Mouse (Mus musculus): ENCODE data around the gene Dcst2. TPM values are rescaled to one million over a fixed set of nuclear protein-coding genes. Genes with fewer than 3 reads are reported as not detected.

Dcst2 gene
- total RNA-seq, 1 experiment, result not detected

DNA sequence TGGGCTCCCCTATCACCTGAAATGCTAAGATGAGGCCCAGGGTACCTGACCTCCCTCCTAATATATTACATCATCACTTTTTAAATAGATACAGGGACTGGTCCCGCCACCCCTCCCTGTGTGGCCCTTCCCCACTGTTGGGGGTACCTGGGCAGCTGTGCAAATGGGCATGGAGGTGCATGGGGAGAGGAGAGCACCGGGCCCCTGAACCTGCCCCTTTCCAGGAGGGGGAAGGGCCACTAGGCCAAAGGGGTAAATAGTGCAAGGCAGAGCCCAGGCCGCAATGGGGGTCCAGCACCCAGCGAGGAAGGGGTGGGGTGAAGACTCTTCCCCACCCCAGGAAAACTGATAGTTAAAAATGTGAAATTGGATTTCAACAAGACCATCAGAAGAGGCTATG is 16.1 kb downstream of the Dcst2 start:
- Histone ChIP-seq H3K27ac (ENCODE audit: insufficient read depth, low read depth, low read length, poor library complexity, severe bottlenecking) (no peak overlapping the region; the same call in 1 of the 2 replicates), H3K9ac (ENCODE audit: insufficient read depth, low read depth, low read length, poor library complexity, severe bottlenecking) (peak overlapping the region; percentile 19; the same call in 1 of the 2 replicates), H3K36me3 (ENCODE audit: control insufficient read depth, insufficient read depth, low read length, poor library complexity, severe bottlenecking) (peaks cover 18% of the 10 kb centered on the region; the same call in 1 of the 2 replicates), H3K4me1 (ENCODE audit: control insufficient read depth in 2 of 2, insufficient read depth in 2 of 2, low read length in 2 of 2, poor library complexity in 1 of 2) (peaks cover 6 to 35% of the 10 kb centered on the region in 2 experiments), H3K9me3 (ENCODE audit: control insufficient read depth, insufficient read depth, low read depth, low read length) (no peaks in the 10 kb centered on the region), H3K4me3 (ENCODE audit: insufficient read depth in 1 of 2, low read depth in 1 of 2, low read length in 2 of 2, poor library complexity in 1 of 2, severe bottlenecking in 1 of 2) (peak overlapping the region in 1 of 2 experiments; percentile 65; a peak in 2 of 4 replicates)
- TF ChIP-seq HCFC1 (IDR thresholded peaks at IDR 0.05; ENCODE audit: borderline replicate concordance, insufficient read depth, low read length) (no peak), CHD2 (IDR thresholded peaks at IDR 0.05; ENCODE audit: low read depth, low read length) (no peak), ZC3H11A (IDR thresholded peaks at IDR 0.05; ENCODE audit: borderline replicate concordance, low read depth, low read length) (no peak), ZNF384 (IDR thresholded peaks at IDR 0.05; ENCODE audit: low read depth, low read length) (no peak), MAFK (IDR thresholded peaks at IDR 0.05; ENCODE audit: insufficient read depth, low read depth, low read length) (no peak)
- in situ Hi-C loops (cut with MboI; ENCODE audit: low sequenced_read_pairs in 2 of 2, unreplicated experiment in 2 of 2), result no loop called here
- DNase-seq (ENCODE audit: low read depth, low spot score), result no peak

DNA sequence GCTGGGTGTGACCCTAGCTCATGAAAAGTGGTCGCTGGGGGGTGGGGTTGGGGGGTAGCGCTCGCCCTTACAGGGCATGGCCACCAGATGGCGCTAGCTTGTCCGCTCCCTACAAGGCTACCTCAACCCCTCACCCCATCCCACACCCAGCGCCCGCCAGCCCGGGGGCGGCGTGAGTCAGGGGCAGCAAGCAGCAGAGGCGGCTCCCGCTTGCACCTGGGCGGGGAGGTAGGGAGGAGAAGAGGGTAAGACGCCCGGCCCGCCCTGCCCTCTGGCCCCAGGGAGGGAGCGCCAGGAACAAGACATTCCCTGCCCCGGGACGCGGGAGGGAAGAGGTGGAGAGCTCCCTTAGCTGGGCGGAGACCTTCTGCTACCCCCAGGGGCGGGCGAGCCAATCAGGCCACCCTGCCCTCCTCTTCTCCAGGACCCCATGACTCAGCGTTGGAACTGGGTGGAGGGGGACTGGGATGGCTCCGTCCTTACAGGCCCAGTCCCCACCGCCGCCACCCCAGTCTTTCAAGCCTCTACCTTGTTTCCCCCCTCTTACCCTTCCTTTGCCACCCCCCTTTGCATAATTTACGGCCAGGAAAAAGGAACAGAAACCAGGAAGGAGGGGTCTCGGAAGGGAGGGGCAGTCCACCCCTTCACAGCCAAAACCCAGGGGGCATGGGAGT is 16.8 kb downstream of the Dcst2 start:
- in situ Hi-C loops (cut with MboI; ENCODE audit: low sequenced_read_pairs in 2 of 2, unreplicated experiment in 2 of 2), result no loop called here
- Histone ChIP-seq H3K36me3 (ENCODE audit: control insufficient read depth, insufficient read depth, low read length, poor library complexity, severe bottlenecking) (peaks cover 18% of the 10 kb centered on the region; the same call in 1 of the 2 replicates), H3K4me3 (ENCODE audit: insufficient read depth in 1 of 2, low read depth in 1 of 2, low read length in 2 of 2, poor library complexity in 1 of 2, severe bottlenecking in 1 of 2) (peak overlapping the region; percentile 45 to 65), H3K9ac (ENCODE audit: insufficient read depth, low read depth, low read length, poor library complexity, severe bottlenecking) (peak overlapping the region; percentile 64; the same call in 1 of the 2 replicates), H3K4me1 (ENCODE audit: control insufficient read depth in 2 of 2, insufficient read depth in 2 of 2, low read length in 2 of 2, poor library complexity in 1 of 2) (peaks cover 6 to 32% of the 10 kb centered on the region in 2 experiments), H3K9me3 (ENCODE audit: control insufficient read depth, insufficient read depth, low read depth, low read length) (no peaks in the 10 kb centered on the region), H3K27ac (ENCODE audit: insufficient read depth, low read depth, low read length, poor library complexity, severe bottlenecking) (peak overlapping the region; percentile 15)
- TF ChIP-seq ZC3H11A (IDR thresholded peaks at IDR 0.05; ENCODE audit: borderline replicate concordance, low read depth, low read length), result no peak
- TF ChIP-seq HCFC1 (IDR thresholded peaks at IDR 0.05; ENCODE audit: borderline replicate concordance, insufficient read depth, low read length), result no peak
- peak; percentile 65 for TF ChIP-seq MAFK (IDR thresholded peaks at IDR 0.05; ENCODE audit: insufficient read depth, low read depth, low read length)
- no peak for TF ChIP-seq ZNF384 (IDR thresholded peaks at IDR 0.05; ENCODE audit: low read depth, low read length)
- no peak for TF ChIP-seq CHD2 (IDR thresholded peaks at IDR 0.05; ENCODE audit: low read depth, low read length)
- peak; percentile 96 for DNase-seq (ENCODE audit: low read depth, low spot score)

DNA sequence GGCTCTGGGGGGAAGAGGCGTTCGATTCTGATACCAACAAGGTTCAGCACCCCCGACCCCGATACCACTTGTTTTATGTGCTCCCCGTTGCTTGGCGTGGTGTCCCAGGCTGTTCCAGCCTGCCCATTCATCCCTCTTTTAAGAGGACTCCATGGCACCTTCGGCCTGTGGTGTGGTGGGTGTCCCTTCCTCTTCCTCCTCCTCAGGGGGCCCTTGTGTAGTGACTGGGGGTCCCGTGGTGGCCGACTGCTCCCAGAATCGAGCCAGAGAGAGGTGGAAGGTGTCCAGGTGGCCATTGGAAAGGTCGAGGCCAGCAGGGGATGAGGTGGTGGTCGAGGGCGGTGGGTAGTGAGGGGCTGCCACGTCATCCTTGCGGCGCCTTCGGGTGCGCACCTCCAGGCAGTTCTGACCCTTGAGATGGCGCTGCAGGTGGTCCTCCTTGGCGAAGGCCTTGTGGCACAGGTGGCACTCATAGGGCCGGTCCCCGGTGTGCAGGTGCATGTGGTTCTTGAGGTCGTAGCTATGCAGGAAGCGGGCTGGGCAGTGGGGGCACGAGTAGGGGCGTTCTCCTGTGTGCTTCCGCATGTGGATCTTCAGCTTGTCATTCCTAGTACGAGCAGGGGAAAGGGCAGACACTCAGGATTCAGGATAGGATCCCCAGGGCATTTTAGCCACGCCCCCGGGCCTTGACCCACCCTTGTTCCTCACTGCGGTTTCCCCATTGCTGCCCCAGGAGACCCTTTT is 17.8 kb downstream of the Dcst2 start:
- H3K9ac ChIP-seq (ENCODE audit: insufficient read depth, low read depth, low read length, poor library complexity, severe bottlenecking), result peak overlapping the region; percentile 20; the same call in 1 of the 2 replicates
- in situ Hi-C loops (cut with MboI; ENCODE audit: low sequenced_read_pairs in 2 of 2, unreplicated experiment in 2 of 2), result no loop called here
- TF ChIP-seq HCFC1 (IDR thresholded peaks at IDR 0.05; ENCODE audit: borderline replicate concordance, insufficient read depth, low read length), result no peak
- TF ChIP-seq ZNF384 (IDR thresholded peaks at IDR 0.05; ENCODE audit: low read depth, low read length), result no peak
- no peak for TF ChIP-seq ZC3H11A (IDR thresholded peaks at IDR 0.05; ENCODE audit: borderline replicate concordance, low read depth, low read length)
- no peak for TF ChIP-seq CHD2 (IDR thresholded peaks at IDR 0.05; ENCODE audit: low read depth, low read length)
- TF ChIP-seq MAFK (IDR thresholded peaks at IDR 0.05; ENCODE audit: insufficient read depth, low read depth, low read length), result no peak
- no peak for DNase-seq (ENCODE audit: low read depth, low spot score)
- peaks cover 6 to 42% of the 10 kb centered on the region in 2 experiments for H3K4me1 ChIP-seq (ENCODE audit: control insufficient read depth in 2 of 2, insufficient read depth in 2 of 2, low read length in 2 of 2, poor library complexity in 1 of 2)
- no peak overlapping the region for H3K27ac ChIP-seq (ENCODE audit: insufficient read depth, low read depth, low read length, poor library complexity, severe bottlenecking)
- peak overlapping the region in 1 of 2 experiments; percentile 65; a peak in 2 of 4 replicates for H3K4me3 ChIP-seq (ENCODE audit: insufficient read depth in 1 of 2, low read depth in 1 of 2, low read length in 2 of 2, poor library complexity in 1 of 2, severe bottlenecking in 1 of 2)
- no peaks in the 10 kb centered on the region for H3K9me3 ChIP-seq (ENCODE audit: control insufficient read depth, insufficient read depth, low read depth, low read length)
- H3K36me3 ChIP-seq (ENCODE audit: control insufficient read depth, insufficient read depth, low read length, poor library complexity, severe bottlenecking), result peaks cover 20% of the 10 kb centered on the region; the same call in 1 of the 2 replicates

DNA sequence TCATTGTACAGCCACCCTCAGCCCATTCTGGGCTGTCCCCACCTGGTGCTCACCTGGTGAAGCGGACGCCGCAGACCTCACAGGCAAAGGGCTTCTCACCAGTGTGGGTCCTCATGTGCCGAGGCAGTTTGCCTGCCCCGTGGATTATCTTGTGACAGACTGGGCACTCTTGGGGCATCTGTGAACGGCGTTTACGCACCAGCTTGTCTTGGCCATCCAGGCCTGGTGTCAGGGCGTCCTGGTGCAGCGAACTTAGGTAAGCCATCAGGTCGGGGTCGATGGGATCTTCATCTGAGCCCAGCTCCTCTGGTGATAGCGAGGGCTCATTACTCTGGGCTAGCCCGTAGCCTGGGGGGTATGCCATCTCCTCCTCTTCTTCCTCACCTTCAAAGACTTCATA is 18.5 kb downstream of the Dcst2 start:
- Histone ChIP-seq H3K27ac (ENCODE audit: insufficient read depth, low read depth, low read length, poor library complexity, severe bottlenecking) (peak overlapping the region; percentile 37; the same call in 1 of the 2 replicates), H3K9me3 (ENCODE audit: control insufficient read depth, insufficient read depth, low read depth, low read length) (no peaks in the 10 kb centered on the region), H3K9ac (ENCODE audit: insufficient read depth, low read depth, low read length, poor library complexity, severe bottlenecking) (peak overlapping the region; percentile 54; the same call in 1 of the 2 replicates), H3K4me3 (ENCODE audit: insufficient read depth in 1 of 2, low read depth in 1 of 2, low read length in 2 of 2, poor library complexity in 1 of 2, severe bottlenecking in 1 of 2) (peak overlapping the region in 1 of 2 experiments; percentile 65; a peak in 2 of 4 replicates), H3K36me3 (ENCODE audit: control insufficient read depth, insufficient read depth, low read length, poor library complexity, severe bottlenecking) (peaks cover 20% of the 10 kb centered on the region; the same call in 1 of the 2 replicates), H3K4me1 (ENCODE audit: control insufficient read depth in 2 of 2, insufficient read depth in 2 of 2, low read length in 2 of 2, poor library complexity in 1 of 2) (peaks cover 6 to 44% of the 10 kb centered on the region in 2 experiments)
- TF ChIP-seq HCFC1 (IDR thresholded peaks at IDR 0.05; ENCODE audit: borderline replicate concordance, insufficient read depth, low read length), result no peak
- TF ChIP-seq ZC3H11A (IDR thresholded peaks at IDR 0.05; ENCODE audit: borderline replicate concordance, low read depth, low read length), result no peak
- no peak for TF ChIP-seq ZNF384 (IDR thresholded peaks at IDR 0.05; ENCODE audit: low read depth, low read length)
- no peak for TF ChIP-seq CHD2 (IDR thresholded peaks at IDR 0.05; ENCODE audit: low read depth, low read length)
- no peak for TF ChIP-seq MAFK (IDR thresholded peaks at IDR 0.05; ENCODE audit: insufficient read depth, low read depth, low read length)
- DNase-seq (ENCODE audit: low read depth, low spot score), result no peak
- in situ Hi-C loops (cut with MboI; ENCODE audit: low sequenced_read_pairs in 2 of 2, unreplicated experiment in 2 of 2), result no loop called here

All from ES-E14 (cell line).